Mouse (Mus musculus) lung, postnatal 0 days (tissue): ENCODE data around the gene Cpa1.

ENCODE experiments used
- CTCF ChIP-seq: IDR thresholded peaks from 2 replicates; pipeline ENCODE4 v1.5.1; 2016; ENCODE audit warnings: antibody characterized with exemption, mild to moderate bottlenecking
- EP300 ChIP-seq: IDR thresholded peaks from 2 replicates; pipeline ENCODE4 v1.6.1; 2016; ENCODE audit warnings: antibody characterized with exemption, mild to moderate bottlenecking, control low read depth

DNA sequence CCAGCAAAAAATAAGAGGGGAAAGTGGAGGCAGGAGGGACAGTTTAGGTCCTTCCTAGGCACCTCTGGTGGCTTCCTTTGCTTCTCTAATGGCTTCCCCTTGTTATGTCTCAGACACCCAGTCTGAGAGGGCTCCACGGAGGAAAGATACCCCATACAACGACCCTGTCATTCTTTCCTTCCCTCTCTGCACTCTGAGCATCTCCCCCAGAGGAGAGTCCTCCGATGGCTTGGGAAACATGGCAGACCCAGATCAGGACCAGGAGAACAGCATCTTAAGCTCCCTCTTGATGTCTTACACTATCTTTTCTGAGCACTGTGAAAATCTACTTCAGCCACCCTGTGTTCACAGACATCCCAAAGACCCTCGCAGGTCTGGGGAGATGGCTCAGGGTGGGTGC, 23.3 kb upstream of the Cpa1 start:
- TF ChIP-seq CTCF = no peak
- TF ChIP-seq EP300 = no peak
